Mouse (Mus musculus) embryo, embryonic 10.5 days (tissue): ENCODE data around the gene Wipi2.

ENCODE experiments used
- DNase-seq: peaks from one replicate; pipeline ENCODE4 v3.0.0-alpha.2; 2015; ENCODE audit warnings: low spot score

Gene Wipi2

DNA sequence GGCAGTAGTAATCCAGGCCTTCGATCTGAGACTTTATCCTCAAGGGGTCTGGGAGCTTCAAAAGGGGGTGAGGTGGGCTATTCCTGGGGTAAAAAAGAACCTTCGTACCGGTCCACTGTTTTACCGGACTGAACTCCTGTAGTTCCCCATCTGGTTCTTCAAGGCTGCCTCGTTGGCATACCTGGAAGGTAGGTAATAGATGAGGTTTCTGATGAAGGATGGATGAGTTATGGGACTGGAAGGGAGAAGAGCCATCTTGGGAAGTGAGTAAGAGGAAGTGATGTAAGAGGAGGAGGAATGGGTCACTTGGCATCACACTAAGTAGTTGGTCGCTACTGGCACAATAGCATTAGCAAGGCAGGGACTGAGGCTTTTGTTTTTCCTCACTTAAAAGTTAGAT is 2.7 kb downstream of the Wipi2 start:
- DNase-seq: peak; percentile 13

DNA sequence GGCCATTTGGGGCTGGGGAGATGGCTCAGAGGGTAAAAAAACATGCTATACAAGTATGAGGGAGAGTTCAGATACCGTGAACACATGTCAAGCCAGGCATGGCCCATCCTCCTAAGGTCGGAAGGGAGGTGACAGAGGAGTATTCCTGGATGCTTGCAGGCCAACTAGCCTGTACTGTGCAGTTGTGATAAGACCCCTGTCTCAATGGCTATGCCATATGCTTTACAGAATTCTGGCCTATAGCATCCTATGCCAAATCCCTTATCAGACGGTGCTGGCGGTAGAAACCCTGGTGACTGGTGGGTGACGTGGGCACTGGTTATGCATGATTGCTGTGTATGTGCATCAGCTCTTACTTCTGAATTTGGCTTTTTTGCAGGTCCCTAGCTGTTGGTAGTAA is 10.3 kb downstream of the Wipi2 start:
- DNase-seq: no peak

DNA sequence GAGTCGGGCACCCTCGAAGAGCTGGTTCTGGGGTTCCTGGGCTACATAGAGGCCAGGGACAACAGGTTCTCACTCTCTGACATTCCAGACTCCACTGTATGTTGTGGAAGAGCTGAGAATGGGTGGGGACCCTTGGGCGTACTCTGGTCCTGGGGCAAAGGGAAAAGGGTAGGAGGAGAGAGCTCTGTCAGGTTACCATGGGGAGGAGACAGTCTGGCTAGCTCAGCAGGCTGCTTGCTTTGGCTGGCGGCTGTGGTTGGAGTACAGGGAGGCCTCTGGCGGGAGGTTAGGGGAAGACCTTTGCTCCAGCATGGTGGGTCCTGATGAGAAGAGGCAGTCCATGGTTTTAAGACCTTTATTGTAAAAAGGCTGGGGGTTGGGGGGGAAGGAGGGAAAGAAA is 12.6 kb downstream of the Wipi2 start:
- DNase-seq: no peak

DNA sequence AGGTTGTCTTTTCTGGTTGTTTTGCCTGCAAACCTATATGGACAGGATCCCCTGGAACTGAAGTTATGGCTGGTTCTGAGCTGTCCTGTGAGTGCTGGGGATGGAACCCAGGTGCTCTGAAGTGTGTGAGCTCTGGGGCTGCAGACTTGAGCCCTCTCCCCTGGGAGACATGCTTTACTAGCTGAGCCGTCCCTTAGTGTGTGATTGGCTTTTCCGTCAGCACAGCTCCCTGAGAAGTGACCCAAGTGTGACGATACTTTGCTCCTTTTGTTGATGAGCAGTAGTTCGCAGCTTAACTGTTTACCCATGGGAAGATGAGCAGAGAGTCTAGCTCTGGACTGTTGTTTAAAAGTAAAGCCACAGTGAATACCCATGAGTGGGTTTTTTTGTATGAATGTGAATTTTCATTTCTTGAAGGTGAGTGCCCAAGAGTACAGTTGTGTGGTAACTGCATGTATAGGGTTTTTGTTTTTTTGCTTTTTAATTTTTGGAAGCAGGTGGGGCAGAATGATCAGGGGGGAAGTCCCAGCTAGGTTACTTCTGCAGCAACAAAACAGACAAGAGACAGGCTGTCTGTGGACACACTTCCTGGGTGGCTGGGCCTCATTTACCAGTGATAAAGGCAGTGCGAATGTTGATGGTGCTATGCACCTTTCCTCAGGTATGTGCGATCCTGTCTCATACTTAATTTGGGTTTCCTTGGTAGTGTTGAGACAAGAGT is 14.0 kb downstream of the Wipi2 start:
- DNase-seq: no peak

DNA sequence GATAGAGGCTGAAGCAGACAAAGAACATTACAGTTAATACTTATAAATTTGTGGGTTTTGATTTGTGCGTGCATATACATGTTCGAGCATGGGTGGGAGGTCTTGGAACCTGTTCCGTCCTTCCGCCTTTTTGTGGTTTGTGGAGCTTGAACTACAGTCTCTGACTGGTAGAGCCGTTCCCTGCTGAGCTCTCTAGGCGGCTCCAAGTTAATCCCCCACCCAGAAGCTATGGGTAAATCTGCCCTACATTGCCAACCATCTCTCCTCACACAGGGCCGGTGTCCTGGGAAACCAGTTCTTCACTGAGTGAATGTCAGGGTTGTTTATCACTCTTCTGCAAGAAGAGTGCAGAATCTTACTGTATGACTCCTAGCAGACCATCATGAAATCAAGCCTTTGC is 20.7 kb downstream of the Wipi2 start:
- DNase-seq: no peak

DNA sequence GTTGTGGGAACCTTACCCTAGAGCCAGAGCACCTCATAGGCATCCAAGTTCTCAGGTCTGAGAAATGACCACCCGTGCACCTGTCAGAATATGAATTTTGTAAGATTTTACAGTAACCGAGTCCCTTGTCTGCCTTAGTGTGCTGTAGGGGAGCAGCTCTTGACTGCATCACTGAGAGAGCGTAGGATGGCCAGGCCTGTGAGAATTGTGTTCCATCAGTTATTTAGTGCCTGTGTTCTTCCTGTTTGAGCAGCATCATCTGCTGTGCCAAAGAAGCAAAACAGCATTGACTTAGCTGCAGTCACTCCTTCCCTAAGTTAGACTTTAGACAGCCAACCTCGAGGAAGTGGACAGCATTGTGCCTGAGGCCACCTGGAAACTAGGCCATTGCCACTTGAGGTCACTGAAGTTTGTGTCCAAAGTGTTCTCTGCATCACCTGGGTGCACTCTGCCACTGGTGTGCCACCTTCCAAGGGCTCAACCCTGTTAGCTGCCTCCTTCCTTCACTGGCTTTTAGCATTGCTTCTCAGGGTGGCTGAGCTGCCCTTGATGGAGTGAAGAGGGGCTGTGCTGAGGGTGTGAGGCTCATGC is 22.1 kb downstream of the Wipi2 start:
- no peak for DNase-seq

DNA sequence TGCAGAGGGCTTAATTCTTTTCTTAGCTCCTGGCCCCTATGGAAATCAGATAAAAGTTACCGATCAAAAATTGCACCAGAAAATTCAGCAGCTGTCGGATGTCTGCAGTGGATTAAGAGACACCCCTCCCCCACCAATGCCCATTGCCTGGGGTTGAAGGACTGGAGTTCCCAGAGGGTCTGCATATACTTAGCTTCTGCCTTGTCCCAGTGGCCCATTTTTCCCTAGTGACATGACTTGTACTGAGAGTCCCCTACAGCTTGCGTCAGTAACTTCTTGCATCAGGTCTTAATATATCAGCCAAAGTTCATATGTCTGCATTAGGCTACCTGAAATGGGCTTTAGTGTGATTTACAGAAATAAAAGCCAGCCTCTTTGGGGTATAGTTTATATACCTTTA is 22.9 kb downstream of the Wipi2 start:
- no peak for DNase-seq

DNA sequence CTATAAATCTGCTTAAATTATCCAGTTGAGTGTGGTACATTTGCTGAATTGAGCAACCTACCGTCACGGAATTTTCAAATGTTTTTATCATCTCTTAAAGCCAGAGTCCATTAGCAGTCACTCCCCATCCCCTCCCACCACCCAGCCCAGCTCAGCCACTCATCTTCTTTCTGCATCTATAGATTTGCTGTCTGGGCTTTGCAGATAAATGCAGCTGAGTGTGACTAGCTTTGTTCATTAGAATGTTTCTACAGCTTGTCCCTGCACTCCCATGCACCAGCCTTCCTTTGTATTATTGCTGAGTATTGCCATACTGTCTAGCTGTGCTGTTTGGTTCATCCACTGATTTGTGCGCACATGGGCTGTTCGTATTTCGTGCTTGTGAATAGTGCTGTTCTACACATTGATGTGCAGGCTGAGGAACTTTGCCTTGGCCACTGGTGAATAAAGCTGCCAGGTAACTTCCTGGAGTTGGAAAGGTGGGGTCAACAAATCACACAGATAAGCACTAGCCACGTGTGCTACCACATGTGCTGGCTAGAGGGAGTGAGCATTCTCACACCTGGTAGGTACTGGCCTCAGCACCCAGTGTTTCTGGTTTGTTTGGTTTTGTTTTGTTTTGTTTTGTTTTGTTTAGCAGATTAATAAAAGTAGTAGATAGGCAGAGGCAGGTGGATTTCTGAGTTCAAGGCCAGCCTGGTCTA is 23.4 kb downstream of the Wipi2 start:
- DNase-seq: no peak

DNA sequence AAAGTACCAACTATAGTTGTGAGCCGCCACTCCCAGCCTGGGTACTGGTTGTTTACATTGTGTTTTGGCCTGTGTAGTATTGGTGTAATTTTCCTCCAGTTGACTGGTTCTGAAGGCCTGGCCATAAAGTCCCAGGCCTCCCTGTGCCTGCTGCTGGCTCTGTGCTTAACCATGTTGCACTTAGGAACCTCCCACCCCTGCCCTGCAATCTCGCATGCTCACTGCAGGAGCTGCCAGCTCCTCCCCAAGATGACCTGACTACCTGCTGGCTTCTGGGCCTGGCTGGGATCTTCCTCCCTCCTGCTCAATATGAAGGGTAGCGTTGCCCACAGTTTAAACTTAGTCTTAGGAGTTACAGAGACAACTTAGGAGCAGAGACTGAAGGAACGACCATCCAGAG is 24.8 kb downstream of the Wipi2 start:
- no peak for DNase-seq

DNA sequence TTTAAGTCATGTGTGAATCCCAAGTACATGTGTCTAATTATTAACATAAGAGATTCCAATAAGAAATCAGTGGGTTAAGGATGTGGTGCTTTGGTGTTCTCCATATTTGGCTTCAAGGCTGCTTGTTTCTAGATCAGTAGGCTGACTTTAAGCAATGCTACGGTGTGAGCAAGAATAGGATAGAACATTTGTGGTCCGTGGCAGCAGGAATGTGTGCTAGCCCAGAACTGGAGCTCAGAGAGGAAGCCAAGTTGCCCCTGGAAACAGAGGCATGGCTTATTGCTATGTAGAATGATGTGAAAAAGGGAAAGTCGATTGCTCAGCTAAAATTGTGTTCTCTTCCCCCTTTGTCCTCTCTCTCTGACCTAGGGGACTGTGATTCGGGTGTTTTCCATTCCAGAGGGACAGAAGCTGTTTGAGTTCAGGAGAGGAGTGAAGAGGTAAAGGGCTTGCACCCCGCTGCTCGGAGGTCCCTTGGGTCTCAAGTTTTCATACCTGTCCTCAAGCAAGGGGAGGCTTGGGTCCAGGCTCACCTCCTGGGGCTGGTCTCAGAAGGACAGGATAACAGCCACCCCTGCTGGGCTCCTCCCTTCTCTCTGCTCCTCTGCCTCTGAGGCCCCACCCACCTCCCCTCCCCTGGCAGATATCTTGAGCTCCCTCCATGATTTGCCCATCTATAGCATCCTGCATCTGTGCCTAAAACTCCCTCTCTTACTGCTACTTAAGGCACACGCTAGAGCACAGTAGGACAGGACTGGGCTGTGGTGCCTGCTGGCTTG is 33.3 kb downstream of the Wipi2 start:
- DNase-seq: no peak

DNA sequence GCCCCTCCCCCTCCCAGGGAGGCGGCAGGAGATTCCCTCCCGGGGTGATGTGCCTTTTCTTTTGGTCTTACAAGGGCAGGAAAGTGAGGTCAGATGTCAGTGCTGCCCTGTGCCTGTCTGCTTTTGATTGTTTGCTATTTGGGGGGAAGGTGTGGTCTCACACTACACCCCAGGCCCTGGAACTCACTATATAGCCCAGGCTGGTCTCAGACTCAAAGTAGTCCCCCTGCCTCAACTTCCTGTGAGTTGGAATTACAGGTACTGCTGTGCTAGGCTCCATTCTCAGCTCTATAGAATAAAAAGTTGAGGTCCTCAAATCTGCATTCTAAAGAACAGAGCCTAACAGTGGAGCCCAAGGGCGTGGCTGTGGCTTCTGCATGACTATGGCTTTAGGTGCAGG is 40.4 kb downstream of the Wipi2 start:
- no peak for DNase-seq

DNA sequence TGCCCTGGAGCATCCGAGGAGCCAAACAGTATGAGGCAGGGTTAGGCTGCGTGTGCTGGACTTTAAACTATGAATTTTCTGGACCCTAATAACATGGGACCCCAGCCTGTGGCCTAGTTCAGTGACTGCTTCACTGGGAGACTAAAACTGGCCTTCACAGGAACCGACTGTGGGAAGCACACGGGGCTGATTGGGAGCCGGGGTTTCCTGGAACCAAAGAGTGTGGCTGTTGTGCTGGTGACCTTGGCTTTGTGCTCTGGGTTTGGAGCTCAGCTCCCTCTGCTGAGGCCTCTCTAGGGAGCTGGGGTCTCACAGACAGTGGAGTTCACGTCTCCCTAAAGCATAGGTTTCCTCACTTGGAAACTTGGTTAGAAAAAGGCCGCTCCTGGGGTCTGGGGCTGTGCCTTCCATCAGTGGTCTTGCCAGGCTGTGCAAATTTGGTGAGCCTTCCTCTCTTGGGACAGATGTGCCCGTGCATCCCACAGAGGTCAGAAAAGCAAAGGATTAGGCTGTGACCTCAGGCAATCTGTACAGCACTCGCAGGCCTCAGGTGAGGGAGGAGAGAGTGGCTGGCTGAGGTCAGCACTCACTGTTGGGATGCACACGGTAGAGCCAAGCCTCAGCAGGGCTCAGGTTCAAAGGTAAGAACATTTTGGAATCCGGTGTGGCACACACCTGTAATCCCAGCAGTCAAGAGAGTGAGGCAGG is 41.2 kb downstream of the Wipi2 start:
- DNase-seq: no peak

DNA sequence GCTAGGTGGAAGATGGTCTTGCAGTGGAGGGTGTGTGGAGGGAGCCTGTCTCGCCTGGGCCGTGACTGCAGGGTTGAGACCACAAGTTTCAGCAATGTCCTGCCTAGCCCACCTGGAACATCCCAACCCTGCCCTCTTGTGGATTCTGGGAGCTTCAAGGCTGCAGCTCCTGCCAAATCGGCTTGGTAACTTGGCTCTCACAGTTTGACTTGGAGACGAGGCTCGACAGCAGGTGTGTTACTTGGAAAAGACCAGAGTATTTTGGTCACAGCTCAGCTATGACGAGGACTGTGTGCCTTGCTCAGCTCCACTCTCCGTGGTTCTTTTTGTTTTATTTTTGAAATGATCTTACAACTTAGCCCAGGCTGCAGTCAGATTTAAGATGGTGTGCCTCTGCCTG is 42.2 kb downstream of the Wipi2 start:
- no peak for DNase-seq

DNA sequence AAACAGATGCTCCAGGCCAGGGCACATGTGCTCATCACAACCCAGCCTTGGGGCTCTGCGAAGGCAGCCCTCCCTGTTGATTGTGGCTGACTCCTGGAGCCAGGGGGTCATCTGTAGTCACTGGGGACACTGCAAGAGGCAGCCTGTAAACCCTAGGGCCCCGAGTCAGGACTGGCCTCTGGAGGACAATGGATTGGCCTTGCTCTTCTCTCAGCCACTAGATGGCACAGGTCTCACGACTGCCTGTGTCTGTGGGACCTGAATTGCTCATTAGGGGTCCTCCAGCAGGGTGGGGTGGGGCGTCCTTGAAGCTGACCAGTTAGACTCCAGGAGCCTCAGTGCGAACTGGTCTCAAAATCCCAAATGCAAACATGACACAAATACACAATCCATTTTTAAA is 45.6 kb downstream of the Wipi2 start:
- DNase-seq: peak; percentile 55

DNA sequence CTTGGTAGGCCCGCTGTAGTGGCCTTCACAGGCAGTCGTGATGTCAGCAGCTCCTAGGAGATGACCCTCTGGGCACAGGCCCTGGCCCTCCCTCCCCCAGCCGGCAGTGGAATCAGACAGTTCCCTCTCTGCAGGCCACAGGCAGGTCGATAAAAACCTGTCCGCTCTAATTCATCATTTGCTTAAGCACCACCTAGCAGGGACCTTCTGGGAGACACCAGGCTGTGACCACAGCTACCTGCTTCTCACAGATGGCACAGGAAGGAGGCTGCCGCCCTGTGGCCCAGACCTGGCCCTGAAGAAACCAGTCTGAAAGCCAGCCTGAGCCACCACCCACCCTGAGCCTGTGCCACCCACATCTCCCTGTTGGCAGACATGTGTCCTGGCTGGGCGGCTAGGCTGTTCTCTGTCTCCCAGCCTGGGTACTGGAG is 50.7 kb downstream of the Wipi2 start:
- no peak for DNase-seq

DNA sequence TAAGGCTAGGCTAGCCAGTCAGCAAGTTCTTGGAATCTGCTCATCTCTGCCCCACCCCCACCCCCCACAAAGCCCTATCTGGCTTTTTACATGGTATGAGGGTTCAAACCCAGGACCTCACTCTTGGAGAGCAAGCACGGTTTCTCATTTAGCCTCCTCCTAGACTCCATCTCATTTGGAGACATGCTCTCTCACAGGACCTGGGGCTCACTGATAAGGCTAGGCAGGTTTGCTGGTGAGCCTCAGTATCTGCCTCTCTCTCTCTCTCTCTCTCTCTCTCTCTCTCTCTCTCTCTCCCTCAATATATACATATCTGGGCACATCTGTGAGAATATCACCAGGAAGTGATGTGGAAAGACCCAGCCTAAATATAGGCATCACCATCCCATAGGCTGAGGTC is 51.6 kb downstream of the Wipi2 start:
- no peak for DNase-seq

DNA sequence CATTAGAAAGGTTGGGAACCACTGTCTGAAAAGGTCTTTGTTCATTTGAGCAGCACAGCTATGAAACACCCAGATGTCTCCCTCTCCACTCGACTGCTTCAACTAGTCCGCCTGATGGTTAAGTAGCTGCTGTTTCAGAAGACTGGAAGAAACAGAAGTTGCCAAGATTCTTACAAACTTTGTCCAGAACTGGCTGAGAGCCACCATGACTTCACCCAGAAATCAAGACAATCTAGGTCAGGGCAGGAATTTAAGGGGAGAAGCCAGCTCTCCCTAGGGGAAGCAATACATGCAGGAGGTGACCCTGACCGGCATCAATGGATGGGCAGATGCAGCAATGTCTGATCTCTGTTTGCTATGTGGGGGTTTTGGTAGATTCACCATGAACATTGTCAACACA is 54.4 kb downstream of the Wipi2 start:
- DNase-seq: no peak

DNA sequence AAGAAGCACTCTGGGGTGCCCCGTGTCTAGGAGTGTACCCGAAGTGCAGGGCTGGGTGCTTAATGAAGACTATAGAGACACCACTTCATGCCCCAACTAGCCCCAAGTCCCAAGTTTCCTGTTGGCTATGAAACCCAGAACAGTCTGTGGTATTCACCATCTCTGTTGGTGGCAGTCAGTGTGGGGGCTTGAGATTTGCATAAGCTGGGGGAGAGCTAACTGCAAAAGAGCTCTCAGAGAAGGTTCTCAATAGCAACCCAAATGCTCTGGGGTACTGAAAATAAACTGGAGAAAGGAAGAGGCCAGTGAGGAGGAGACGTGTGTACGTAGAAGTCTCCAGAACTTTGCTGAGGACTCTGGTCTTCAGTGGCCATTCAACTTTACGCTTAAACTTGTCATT is 55.0 kb downstream of the Wipi2 start:
- DNase-seq: no peak

DNA sequence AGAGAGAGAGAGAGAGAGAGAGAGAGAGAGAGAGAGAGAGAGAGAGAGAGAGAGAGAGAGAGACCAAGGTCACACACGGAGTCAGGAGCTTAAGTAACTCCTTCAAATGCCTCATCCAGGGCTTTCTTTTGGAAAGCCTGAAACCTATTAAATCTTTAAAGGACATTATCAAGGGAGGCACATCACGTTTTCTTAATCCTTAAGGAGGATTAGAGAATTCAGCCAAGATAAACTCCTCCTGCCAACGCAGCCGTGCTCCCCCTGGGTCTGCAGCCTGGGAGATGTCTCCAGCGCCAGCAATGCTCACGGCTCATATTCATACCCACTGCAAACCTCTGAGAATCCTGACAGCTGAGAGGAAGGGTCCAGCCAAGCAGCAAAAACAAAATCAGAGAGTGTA is 61.4 kb downstream of the Wipi2 start:
- no peak for DNase-seq

DNA sequence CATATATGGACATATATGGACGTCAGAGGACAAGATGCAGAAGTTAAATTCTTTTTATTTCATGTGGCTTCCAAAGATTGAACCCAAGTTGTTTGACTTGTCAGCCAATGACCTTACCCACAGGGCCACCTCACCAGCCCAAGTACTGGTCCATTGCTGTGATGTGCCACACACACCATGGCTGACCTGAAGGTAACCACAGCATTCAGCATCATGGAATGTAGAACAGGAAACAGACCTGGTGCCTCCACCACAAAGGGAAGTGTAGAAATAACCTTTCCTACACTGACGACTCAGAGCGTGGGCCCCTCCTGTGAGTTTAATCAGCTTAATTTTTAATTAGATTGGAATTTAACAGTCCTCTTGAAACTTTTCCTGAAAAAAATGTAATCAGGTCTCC is 62.8 kb downstream of the Wipi2 start:
- no peak for DNase-seq

DNA sequence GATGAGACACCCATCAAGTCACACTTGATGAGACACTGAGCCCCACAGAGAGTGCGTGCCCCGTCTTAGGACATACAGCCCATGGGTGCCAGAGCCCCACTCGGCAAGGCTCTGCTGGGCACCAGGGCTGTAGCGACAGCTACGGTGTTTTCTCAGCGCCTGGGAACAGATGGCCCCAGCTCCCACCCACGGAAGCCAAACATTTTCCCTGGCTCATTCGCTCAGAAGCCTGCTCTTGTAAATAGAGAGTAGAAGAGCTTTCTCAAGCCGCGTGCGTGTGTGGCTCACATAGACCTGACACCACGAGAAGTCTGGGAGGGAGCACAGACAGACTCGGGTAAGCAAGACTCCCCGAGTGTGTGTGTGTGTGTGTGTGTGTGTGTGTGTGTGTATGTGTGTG is 64.8 kb downstream of the Wipi2 start, which contains the start of gene Slc29a4:
TSS of gene Slc29a4 (plus strand) at position 265 of the 400 bp plus-strand sequence.
- no peak for DNase-seq
